8 mouse cellular contexts compared by ENCODE assay signal in genomic region chr15:78320825-78321496, GRCm38 (mm10). TPM values are rescaled to one million over a fixed set of nuclear protein-coding genes. Genes with fewer than 3 reads are reported as not detected.
DNase-seq lines count a peak whose midpoint lies in the region; ATAC-seq lines count a peak whose summit lies in the region.

No protein-coding gene starts in this region.

- H3K27ac ChIP-seq in midbrain, embryonic 11.5 days (ENCODE audit: low read depth, low read length): no peak overlapping the region
- H3K27ac ChIP-seq in midbrain, embryonic 16.5 days (ENCODE audit: low read length): no peak overlapping the region
- no peak overlapping the region for H3K27ac ChIP-seq in limb, embryonic 12.5 days
- no peak overlapping the region for H3K27ac ChIP-seq in stomach, embryonic 16.5 days (ENCODE audit: low read length)

- no peak overlapping the region for H3K9ac ChIP-seq in midbrain, embryonic 11.5 days (ENCODE audit: low read length)
- no peak overlapping the region for H3K9ac ChIP-seq in midbrain, embryonic 16.5 days (ENCODE audit: low read depth, low read length)
- H3K9ac ChIP-seq in limb, embryonic 12.5 days (replicated peaks): no peak overlapping the region
- peak overlapping the region; percentile 4; the same call in 1 of the 2 replicates for H3K9ac ChIP-seq in stomach, embryonic 16.5 days (ENCODE audit: low read length)

- no peaks in the 10 kb centered on the region for H3K4me1 ChIP-seq in midbrain, embryonic 11.5 days (ENCODE audit: control insufficient read depth, insufficient read depth, low read length)
- H3K4me1 ChIP-seq in midbrain, embryonic 16.5 days (ENCODE audit: control insufficient read depth, insufficient read depth, low read length): no peaks in the 10 kb centered on the region
- no peaks in the 10 kb centered on the region for H3K4me1 ChIP-seq in limb, embryonic 12.5 days (replicated peaks)
- H3K4me1 ChIP-seq in stomach, embryonic 16.5 days (ENCODE audit: control insufficient read depth, insufficient read depth, low read length): peaks cover 12% of the 10 kb centered on the region; the same call in 1 of the 2 replicates

- WGBS in midbrain, embryonic 11.5 days: 14% methylated on average over 5 of the region's 5 CpGs
- WGBS in midbrain, embryonic 16.5 days: 16% methylated on average over 5 of the region's 5 CpGs
- 24% methylated on average over 5 of the region's 5 CpGs for WGBS in limb, embryonic 12.5 days
- 9% methylated on average over 5 of the region's 5 CpGs for WGBS in stomach, embryonic 16.5 days

- H3K4me3 ChIP-seq in midbrain, embryonic 11.5 days (ENCODE audit: low read depth, low read length): no peak overlapping the region
- no peak overlapping the region for H3K4me3 ChIP-seq in midbrain, embryonic 16.5 days (ENCODE audit: low read depth, low read length)
- H3K4me3 ChIP-seq in limb, embryonic 12.5 days (replicated peaks): no peak overlapping the region
- no peak overlapping the region for H3K4me3 ChIP-seq in stomach, embryonic 16.5 days (replicated peaks; ENCODE audit: low read length)

- H3K4me2 ChIP-seq in midbrain, embryonic 11.5 days: no peak overlapping the region
- no peak overlapping the region for H3K4me2 ChIP-seq in midbrain, embryonic 16.5 days (ENCODE audit: low read length)
- no peak overlapping the region for H3K4me2 ChIP-seq in limb, embryonic 12.5 days
- no peak overlapping the region for H3K4me2 ChIP-seq in stomach, embryonic 16.5 days (ENCODE audit: low read depth, low read length)

- no peaks in the 10 kb centered on the region for H3K36me3 ChIP-seq in midbrain, embryonic 11.5 days (ENCODE audit: control insufficient read depth, insufficient read depth, low read length)
- no peaks in the 10 kb centered on the region for H3K36me3 ChIP-seq in midbrain, embryonic 16.5 days (ENCODE audit: control insufficient read depth, insufficient read depth, low read length)
- no peaks in the 10 kb centered on the region for H3K36me3 ChIP-seq in limb, embryonic 12.5 days
- no peaks in the 10 kb centered on the region for H3K36me3 ChIP-seq in stomach, embryonic 16.5 days (ENCODE audit: control insufficient read depth, insufficient read depth, low read length)

- no peaks in the 10 kb centered on the region for H3K27me3 ChIP-seq in midbrain, embryonic 11.5 days (ENCODE audit: control insufficient read depth, insufficient read depth, low read length)
- H3K27me3 ChIP-seq in midbrain, embryonic 16.5 days (ENCODE audit: control insufficient read depth, insufficient read depth, low read depth, low read length): no peaks in the 10 kb centered on the region
- H3K27me3 ChIP-seq in limb, embryonic 12.5 days: no peaks in the 10 kb centered on the region
- H3K27me3 ChIP-seq in stomach, embryonic 16.5 days (ENCODE audit: control insufficient read depth, insufficient read depth, low read length): no peaks in the 10 kb centered on the region

- ATAC-seq in midbrain, embryonic 11.5 days (ENCODE audit: low FRiP score): no peak
- no peak for ATAC-seq in midbrain, embryonic 16.5 days
- ATAC-seq in granulocyte monocyte progenitor cell, adult 5-6 weeks (replicated peaks; ENCODE audit: poor library complexity, severe bottlenecking): peak; percentile 78
- ATAC-seq in limb, embryonic 12.5 days (ENCODE audit: insufficient number of reproducible peaks, insufficient read depth, low FRiP score, low TSS enrichment, low read depth): peak; percentile 56; the same call in 1 of the 2 replicates
- ATAC-seq in monocyte, adult 5-6 weeks (replicated peaks; ENCODE audit: insufficient number of reproducible peaks, low FRiP score, low TSS enrichment, poor library complexity, severe bottlenecking): peak; percentile 78
- peak; percentile 70; the same call in 1 of the 2 replicates for ATAC-seq in stomach, embryonic 16.5 days (ENCODE audit: insufficient read depth, low FRiP score)

- DNase-seq in midbrain, embryonic 11.5 days (ENCODE audit: low spot score, missing footprints): peak; percentile 93
- peak; percentile 31 for DNase-seq in cerebellum, postnatal 36 days
- peak; percentile 24 to 61 for DNase-seq in kidney, adult 8-10 months

- H3K9me3 ChIP-seq in midbrain, embryonic 11.5 days (ENCODE audit: control insufficient read depth, low read length): no peaks in the 10 kb centered on the region
- no peaks in the 10 kb centered on the region for H3K9me3 ChIP-seq in midbrain, embryonic 16.5 days (replicated peaks; ENCODE audit: control insufficient read depth, low read length, poor library complexity, severe bottlenecking)
- H3K9me3 ChIP-seq in limb, embryonic 12.5 days: no peaks in the 10 kb centered on the region
- no peaks in the 10 kb centered on the region for H3K9me3 ChIP-seq in stomach, embryonic 16.5 days (replicated peaks; ENCODE audit: control insufficient read depth, low read length)

RNA-seq across cellular contexts. Expression of gene Csf2rb, which starts 4.6 kb away (rescaled TPM):
- 1.5 and 1.8 TPM in 2 replicates for polyA plus RNA-seq in midbrain, embryonic 11.5 days (2014; fragmentation: Nextera tagmentation; extraction: Ambion mirVana)
- polyA plus RNA-seq in midbrain, embryonic 16.5 days (2015; fragmentation: Nextera tagmentation; extraction: Ambion mirVana): 0.35 and 0.48 TPM in 2 replicates
- 90.5 and 114 TPM in 2 replicates for total RNA-seq in granulocyte monocyte progenitor cell, adult 5-6 weeks (2014; fragmentation: Nextera tagmentation)
- total RNA-seq in granulocyte monocyte progenitor cell, adult 5-6 weeks (2017): 57.3 and 137 TPM in 2 replicates
- 0.64 and 1.2 TPM in 2 replicates for polyA plus RNA-seq in limb, embryonic 12.5 days (2016; fragmentation: Nextera tagmentation; extraction: Ambion mirVana)
- 52.3 to 134 TPM (median 103 TPM) in 3 replicates for total RNA-seq in monocyte, adult 5-6 weeks (2017)
- 2.4 and 3.4 TPM in 2 replicates for polyA plus RNA-seq in stomach, embryonic 16.5 days (2015; fragmentation: Nextera tagmentation; extraction: Ambion mirVana)

RNA-seq across cellular contexts. Expression of gene Csf2rb2, which starts 15.4 kb away (rescaled TPM):
- polyA plus RNA-seq in midbrain, embryonic 11.5 days (2014; fragmentation: Nextera tagmentation; extraction: Ambion mirVana): 0.23 and 0.32 TPM in 2 replicates
- polyA plus RNA-seq in midbrain, embryonic 16.5 days (2015; fragmentation: Nextera tagmentation; extraction: Ambion mirVana): 0.08 and 0.11 TPM in 2 replicates
- 7.8 and 10.7 TPM in 2 replicates for total RNA-seq in granulocyte monocyte progenitor cell, adult 5-6 weeks (2014; fragmentation: Nextera tagmentation)
- 1.6 and 4.1 TPM in 2 replicates for total RNA-seq in granulocyte monocyte progenitor cell, adult 5-6 weeks (2017)
- 0.10 and 0.31 TPM in 2 replicates for polyA plus RNA-seq in limb, embryonic 12.5 days (2016; fragmentation: Nextera tagmentation; extraction: Ambion mirVana)
- 7.1 to 15.7 TPM (median 8.0 TPM) in 3 replicates for total RNA-seq in monocyte, adult 5-6 weeks (2017)
- polyA plus RNA-seq in stomach, embryonic 16.5 days (2015; fragmentation: Nextera tagmentation; extraction: Ambion mirVana): 0.42 and 0.90 TPM in 2 replicates

Comparison
In these comparisons a context has a peak if more than half of its experiments do, and no peak if none do; other contexts are left out.
1. ATAC-seq: peak in granulocyte monocyte progenitor cell, adult 5-6 weeks (single experiment), limb, embryonic 12.5 days (single experiment), monocyte, adult 5-6 weeks (single experiment) and stomach, embryonic 16.5 days (single experiment); none in midbrain, embryonic 11.5 days (single experiment) and midbrain, embryonic 16.5 days (single experiment).
2. DNase-seq: peak in every context shown above with its lines; median percentile 93 in midbrain, embryonic 11.5 days; 42 in kidney, adult 8-10 months; 31 in cerebellum, postnatal 36 days.